Mouse (Mus musculus): Measurements from ENCODE around the gene Cfap74.
"Not testable (repeated sequence)": the region's sequence is repeated elsewhere in the genome, so short reads cannot be mapped to it uniquely, and the experiment has no call there.

Gene Cfap74

GRCm38 (mm10) chr4:155467237-155468010, 58.4 kb downstream of the Cfap74 start:
- no peak for ATAC-seq (ENCODE audit: insufficient number of reproducible peaks, low FRiP score, low TSS enrichment)

- ATAC-seq (ENCODE audit: insufficient number of reproducible peaks, low FRiP score, low TSS enrichment) = no peak
These were observed 60.0 kb downstream of the Cfap74 start, which contains the start of gene Tmem52 for GRCm38 (mm10) chr4:155468952-155469351. Tmem52 (plus strand) TSS chr4:155469114.

GRCm38 (mm10) chr4:155469590-155470262, 60.7 kb downstream of the Cfap74 start:
- ATAC-seq (ENCODE audit: insufficient number of reproducible peaks, low FRiP score, low TSS enrichment) = no peak

- ATAC-seq (ENCODE audit: insufficient number of reproducible peaks, low FRiP score, low TSS enrichment) = no peak
These were observed 61.4 kb downstream of the Cfap74 start for GRCm38 (mm10) chr4:155470263-155470953.

GRCm38 (mm10) chr4:155470997-155471396, 62.0 kb downstream of the Cfap74 start:
- no peak for ATAC-seq (ENCODE audit: insufficient number of reproducible peaks, low FRiP score, low TSS enrichment)

- no peak for ATAC-seq (ENCODE audit: insufficient number of reproducible peaks, low FRiP score, low TSS enrichment)
These were observed 62.4 kb downstream of the Cfap74 start for GRCm38 (mm10) chr4:155471406-155471805.

GRCm38 (mm10) chr4:155472716-155473290, 63.8 kb downstream of the Cfap74 start:
- peak; percentile 54; the same call in 1 of the 2 replicates for ATAC-seq (ENCODE audit: insufficient number of reproducible peaks, low FRiP score, low TSS enrichment)

- peak; percentile 50; the same call in 1 of the 2 replicates for ATAC-seq (ENCODE audit: insufficient number of reproducible peaks, low FRiP score, low TSS enrichment)
These were observed 64.3 kb downstream of the Cfap74 start for GRCm38 (mm10) chr4:155473319-155473718.

GRCm38 (mm10) chr4:155473796-155474195, 64.8 kb downstream of the Cfap74 start:
- ATAC-seq (ENCODE audit: insufficient number of reproducible peaks, low FRiP score, low TSS enrichment) = not testable (repeated sequence)

- ATAC-seq (ENCODE audit: insufficient number of reproducible peaks, low FRiP score, low TSS enrichment) = peak; percentile 36; the same call in 1 of the 2 replicates
These were observed 72.6 kb downstream of the Cfap74 start for GRCm38 (mm10) chr4:155481381-155482124.

GRCm38 (mm10) chr4:155482125-155482480, 73.1 kb downstream of the Cfap74 start:
- no peak for ATAC-seq (ENCODE audit: insufficient number of reproducible peaks, low FRiP score, low TSS enrichment)

- ATAC-seq (ENCODE audit: insufficient number of reproducible peaks, low FRiP score, low TSS enrichment) = no peak
These were observed 73.9 kb downstream of the Cfap74 start for GRCm38 (mm10) chr4:155482733-155483540.

- ATAC-seq (ENCODE audit: insufficient number of reproducible peaks, low FRiP score, low TSS enrichment) = no peak
These were observed 76.5 kb downstream of the Cfap74 start for GRCm38 (mm10) chr4:155485521-155485920.

GRCm38 (mm10) chr4:155487746-155488145, 78.8 kb downstream of the Cfap74 start:
- ATAC-seq (ENCODE audit: insufficient number of reproducible peaks, low FRiP score, low TSS enrichment) = no peak

GRCm38 (mm10) chr4:155488232-155489025, 79.4 kb downstream of the Cfap74 start:
- no peak for ATAC-seq (ENCODE audit: insufficient number of reproducible peaks, low FRiP score, low TSS enrichment)

GRCm38 (mm10) chr4:155489101-155489970, 80.3 kb downstream of the Cfap74 start:
- ATAC-seq (ENCODE audit: insufficient number of reproducible peaks, low FRiP score, low TSS enrichment) = no peak

GRCm38 (mm10) chr4:155490456-155490855, 81.5 kb downstream of the Cfap74 start:
- ATAC-seq (ENCODE audit: insufficient number of reproducible peaks, low FRiP score, low TSS enrichment) = no peak

All from cerebellum, adult (tissue).